Mouse (Mus musculus) thymus, postnatal 4 days (tissue): ENCODE measurements at regions not wholly inside any gene's neighbourhood (a gene's known extent, or its start where the extent isn't known, plus 50 kb on each side); places are given as distances from the start of the nearest gene placed in this dataset.
"Not testable (repeated sequence)": the region's sequence is repeated elsewhere in the genome, so short reads cannot be mapped to it uniquely, and the experiment has no call there.

Source experiments
- DNase-seq: peaks from one replicate; pipeline ENCODE4 v3.0.0; 2021

DNA sequence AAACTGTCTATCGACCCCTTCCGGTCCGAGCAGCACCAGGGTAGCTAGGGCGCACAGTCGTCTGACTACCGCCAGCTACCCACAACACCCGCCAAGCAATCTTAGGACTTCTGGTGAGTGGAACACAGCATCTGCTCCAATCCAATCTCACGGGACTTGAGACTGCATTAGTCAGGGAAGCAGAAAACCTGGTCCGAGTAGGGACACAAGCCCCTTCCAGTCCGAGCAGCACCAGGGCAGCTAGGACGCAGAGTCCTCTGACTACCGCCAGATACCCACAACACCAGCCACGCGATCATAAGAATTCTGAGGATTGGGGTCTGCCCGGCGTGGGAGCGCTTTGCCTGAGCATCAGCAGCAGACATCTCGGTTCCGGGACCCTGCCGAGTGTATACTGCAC lies 79.6 kb downstream of the Gm10715 start:
- not testable (repeated sequence) for DNase-seq

DNA sequence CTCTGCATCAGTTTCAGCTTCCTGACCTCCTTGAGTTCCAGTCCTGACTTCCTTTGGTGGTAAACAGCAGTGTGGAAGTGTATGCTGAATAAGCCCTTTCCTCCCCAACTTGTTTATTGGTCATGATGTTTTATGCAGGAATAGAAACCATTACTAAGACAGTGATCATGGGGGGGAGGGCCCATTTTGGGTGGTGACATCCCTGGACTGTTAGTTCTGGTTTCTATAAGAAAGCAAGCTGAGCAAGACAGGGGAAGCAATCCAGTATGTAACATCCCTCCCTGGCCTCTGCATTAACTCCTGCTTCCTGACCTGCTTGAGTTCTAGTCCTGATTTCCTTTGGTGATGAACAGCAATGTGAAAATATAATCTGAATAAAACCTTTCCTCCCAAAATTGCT lies 124.5 kb downstream of the Gm10715 start:
- DNase-seq: no peak

DNA sequence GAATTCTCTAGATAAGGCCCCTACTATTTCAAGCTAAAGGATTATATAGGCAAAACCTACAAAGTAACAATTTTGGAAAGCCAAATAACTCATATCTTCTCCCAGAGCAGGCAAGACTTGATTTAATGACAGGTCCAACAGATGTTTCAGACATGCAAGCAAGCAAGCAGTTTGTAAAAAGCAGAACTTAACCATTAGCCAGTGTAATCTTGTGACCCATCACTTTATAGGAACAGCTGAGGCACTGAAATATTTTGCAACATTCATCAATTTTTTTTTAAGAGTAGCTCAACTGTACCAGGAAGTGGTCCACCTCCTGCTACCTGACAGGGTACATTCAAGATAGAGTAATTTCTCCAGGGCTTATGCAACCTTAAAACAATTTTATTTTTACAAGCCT lies 147.7 kb downstream of the Gm10715 start:
- no peak for DNase-seq

DNA sequence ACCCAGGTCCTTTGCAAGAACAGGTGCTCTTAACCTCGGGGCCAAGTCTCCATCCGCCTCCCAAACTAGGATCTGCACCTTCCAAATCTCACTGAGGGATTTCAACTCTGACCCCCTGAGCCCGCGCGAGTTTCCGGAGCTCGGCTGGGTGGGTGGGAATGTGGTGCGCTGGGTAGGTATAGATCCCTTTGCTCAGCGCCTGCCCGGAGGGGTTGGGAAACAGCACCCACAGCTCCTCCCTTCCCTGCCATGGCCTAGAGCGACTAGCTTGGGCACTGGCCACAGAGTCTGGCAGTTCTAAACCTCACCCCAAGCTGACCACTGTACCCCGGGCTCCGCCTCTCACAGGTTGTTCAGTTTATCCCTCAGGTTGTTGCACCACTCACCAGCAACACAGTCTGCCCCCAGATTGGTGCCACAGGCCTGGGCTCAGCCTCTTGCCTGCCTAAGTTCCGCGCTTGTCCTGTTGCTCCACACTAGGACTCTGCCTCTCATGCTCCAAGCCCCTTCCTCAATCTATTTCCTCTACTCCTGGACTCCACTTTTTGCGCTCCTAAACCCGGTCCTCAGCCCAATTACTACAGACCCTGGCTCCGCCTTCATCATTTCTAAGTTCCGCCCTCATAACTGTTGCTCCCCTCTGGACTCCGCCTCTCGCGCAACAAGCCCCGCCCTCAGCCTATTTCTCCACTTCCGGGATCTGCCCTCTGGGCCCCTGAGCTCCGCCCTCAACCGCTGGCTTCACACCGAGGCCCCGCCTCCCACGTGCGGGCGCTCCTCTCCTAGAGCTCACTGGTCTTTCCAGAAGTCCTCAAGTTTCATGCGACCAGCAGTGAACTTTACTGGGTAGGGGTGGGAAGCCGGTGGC lies 135.6 kb upstream of the Alkbh8 start:
- peak; percentile 11 for DNase-seq

DNA sequence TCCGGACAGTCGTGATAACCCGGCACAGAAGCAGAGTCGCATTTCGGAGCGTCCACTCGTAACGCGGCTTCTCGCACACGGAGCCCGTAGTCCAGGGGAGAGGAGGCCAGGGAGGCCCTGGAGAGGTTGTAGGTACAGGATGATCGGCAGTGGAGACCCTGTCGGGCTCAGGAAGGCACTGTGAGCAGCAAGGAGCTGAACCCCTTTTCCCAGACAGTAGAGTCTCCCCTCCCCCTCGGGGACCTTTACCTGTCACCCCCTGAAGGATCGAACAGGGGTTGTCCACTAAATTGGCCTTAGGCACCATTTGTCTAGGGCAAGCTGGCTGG lies 135.0 kb upstream of the Alkbh8 start:
- not testable (repeated sequence) for DNase-seq

DNA sequence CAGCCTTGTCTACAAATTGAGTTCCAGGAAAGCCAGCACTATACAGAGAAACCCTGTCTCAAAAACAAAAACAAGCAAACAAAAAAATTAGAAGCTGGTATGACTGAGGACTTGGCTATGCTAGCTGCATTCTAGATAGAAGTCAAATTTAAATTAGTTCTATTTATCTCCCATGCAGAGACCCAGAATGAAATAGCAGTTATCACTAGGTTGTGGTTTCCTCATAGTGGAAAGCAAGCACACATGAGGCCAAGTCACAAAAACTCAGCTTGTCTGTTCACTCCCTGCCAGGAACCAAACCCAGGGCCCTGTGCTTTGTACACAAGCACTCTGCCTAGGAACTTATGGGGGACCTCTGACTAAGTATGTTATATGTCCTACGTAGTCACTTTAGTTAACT lies 126.8 kb upstream of the Alkbh8 start:
- DNase-seq: not testable (repeated sequence)

DNA sequence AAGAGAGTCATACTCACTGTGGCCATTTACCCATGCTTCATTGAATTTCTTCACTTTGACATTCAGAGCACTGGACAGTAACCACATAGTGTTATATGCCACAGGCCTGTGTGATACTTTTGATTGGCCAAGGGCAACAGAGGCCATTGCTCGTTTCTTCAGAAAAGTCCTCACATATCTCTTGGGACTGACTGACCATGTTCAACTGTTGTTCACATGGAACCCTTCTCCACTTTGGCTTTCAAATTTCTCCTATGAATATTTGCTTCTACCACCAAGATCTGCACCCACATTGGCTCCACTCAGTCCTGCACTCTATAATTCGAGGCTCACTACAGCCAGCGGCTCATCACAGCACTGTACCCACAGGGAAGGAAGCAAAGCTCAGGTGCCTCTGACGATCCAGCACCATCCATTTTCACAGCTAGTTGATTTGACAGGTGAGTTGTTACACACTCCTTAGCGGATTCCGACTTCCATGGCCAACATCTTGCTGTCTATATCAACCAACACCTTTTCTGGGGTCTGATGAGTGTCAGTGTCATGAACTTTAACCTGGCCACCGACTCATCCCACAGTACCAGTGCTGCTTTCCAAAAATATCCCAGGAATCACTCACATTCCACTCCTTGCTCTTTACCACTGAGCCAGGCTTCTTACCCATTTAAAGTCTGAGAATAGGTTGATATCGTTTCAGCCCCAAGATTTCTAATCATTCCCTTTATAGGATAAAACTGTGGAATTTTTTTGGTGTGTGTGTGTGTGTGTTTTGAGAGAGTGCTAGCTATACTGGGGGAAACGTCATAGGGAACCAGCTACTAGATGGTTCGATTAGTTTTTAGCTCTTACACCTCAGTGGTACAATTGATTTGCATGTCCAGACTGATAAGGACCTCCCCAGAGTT lies 76.3 kb upstream of the Alkbh8 start:
- peak; percentile 75 for DNase-seq

DNA sequence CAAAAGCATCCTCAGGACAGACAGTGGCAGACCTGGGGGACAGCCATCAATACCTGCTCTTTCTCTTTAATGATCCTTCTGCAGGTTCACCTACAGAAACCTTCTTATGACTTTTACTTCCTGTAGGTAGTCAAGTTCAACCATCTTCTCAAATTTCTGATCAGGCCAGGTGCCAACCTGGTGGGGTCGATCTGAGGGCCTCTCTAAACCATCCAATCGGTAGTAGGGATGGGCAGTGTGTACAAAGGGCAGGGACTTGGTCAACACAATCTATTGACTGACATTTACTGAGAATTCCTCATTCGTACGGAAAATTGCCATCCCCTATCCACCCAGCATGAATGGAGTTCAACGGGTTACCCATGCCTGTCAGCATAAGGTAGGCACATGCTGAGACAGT lies 74.8 kb upstream of the Alkbh8 start:
- no peak for DNase-seq

DNA sequence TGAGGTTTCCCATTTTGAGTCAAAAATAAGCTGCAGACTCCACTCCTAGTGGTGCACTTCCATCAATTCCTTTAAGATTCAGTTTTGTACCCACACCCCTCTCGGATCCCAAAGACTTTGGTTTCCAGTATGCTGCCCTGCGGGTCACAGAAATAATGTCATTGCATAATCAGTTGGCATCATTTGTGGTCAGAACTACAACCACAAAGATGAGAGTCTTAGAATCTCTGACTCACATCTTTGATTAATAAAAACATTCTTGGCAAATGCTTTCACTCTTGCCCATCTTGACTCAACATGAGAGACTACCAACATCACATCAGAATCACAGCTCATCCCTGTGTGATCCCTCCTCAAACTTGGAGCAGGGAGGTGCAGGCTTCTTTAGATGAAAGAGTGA lies 74.1 kb upstream of the Alkbh8 start:
- DNase-seq: no peak

DNA sequence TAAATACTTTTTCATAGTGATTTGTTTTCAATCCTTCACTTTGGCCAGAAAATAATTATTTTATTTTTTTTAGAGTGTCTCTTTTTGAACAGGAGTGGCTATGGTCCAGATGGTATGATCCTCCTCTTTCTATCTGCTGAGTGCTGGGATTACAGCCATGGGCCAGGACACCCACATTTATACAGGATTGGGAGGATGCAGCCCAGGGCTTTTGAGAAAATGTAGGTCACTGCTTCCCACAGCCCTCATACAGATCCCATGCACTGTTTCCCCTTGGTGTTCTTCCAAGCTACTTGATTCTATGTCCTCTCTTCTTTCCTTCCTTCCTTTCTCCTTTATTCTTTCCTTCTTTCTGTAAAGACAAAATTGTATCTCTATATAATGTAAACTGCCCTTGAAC lies 70.5 kb upstream of the Alkbh8 start:
- DNase-seq: no peak

DNA sequence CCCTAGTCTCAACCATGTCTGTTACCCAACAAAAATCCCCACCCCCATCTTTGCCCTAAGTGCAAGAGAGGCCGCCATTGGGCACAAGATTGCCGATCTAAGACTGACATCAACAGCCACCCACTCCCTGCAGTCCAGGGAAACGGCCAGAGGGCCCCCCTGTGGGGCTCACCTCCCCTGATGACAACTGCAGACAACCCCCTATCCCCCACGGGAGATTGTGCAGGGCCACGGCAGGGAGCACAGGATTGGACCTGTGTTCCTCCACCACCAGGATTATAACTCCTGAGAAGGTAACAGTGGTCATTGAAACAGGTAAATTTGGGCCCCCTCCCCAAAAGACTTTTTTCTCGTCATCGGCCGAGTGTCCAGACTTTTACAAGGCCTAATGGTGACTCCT lies 54.4 kb upstream of the Alkbh8 start:
- DNase-seq: not testable (repeated sequence)

DNA sequence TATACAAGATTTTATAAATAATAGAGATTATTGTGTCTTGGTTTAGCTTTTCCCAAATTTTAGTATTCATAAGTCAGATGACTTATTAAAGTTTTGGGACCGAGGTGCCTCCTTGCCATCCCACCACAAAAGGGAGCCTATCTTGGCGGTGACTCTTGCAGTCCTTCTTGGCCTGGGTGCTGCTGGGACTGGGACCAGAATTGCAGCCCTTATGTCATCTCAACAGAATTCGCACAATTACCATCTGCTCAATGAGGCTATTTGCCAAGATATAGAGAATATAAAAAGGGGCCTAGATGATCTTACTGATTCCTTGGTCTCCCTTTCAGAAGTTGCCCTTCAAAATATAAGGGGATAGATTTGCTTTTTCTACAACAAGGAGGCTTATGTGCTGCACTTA lies 53.0 kb upstream of the Alkbh8 start:
- DNase-seq: not testable (repeated sequence)

DNA sequence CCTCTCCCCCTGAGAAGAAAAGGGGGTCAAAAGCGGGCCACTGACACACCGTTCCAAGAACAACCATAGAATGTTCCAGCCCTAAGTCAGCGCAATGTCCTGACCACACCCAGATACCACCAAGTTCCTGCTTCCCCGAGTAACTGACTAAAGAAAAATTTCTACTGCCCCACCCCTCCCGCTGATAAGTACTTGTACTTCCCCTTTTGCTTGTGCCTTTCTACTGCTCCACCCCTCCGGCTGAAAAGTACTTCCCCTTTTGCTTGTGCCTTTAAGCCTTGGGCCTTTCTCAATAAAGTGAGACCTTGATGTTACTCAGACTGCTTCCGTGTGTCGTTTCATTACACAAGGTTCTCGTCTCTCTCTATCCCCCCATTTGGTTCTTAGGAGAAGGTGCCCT lies 51.6 kb upstream of the Alkbh8 start:
- not testable (repeated sequence) for DNase-seq
